Mouse (Mus musculus) yolk sac, embryonic 10.5 days (tissue): Measurements from ENCODE around the gene Pacrg.
A peak's percentile ranks its signal among the peaks of the same experiment; 100 is the strongest.

Source experiments
- DNase-seq: peaks from one replicate; pipeline ENCODE4 v3.0.0-alpha.2; 2017; ENCODE audit warnings: low spot score

The Pacrg gene

DNA sequence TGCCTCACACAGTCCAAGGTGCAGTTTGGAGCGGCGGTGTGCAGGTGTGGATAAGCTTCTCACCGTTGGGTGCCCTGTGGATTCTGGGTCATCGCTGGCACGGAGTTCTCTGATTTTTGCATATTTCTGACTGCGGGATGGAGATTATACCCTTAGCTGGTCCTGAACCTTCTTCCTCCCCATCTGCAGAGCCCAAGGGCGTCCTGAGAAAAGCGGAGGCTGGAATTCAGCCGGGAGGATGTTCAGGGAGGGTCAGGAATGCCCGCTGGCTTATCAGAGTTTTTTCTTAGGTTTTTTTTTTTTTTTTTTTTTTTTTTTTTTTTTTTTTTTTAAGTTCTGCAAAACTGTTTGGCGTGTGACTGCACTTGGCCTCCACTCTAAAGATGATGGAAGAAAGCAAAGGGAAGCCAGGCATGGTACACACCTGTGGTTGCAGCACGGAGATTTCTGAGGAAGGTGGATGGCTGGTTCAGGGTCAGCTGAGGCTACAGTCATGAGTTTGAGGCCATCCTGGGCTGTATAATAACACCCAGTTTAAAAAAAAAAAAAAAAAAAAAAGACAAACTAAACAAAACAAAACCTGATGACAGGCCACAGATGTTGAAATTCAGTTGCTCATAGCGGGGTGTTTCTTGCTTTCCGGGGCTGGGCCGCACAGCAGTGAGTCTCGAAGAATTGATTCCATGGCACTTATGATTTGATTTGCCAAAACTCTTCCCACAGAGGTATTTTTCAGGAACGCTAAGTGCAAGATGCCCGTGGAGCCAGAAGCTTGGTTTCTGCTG lies 467.9 kb downstream of the Pacrg start:
- no peak for DNase-seq

DNA sequence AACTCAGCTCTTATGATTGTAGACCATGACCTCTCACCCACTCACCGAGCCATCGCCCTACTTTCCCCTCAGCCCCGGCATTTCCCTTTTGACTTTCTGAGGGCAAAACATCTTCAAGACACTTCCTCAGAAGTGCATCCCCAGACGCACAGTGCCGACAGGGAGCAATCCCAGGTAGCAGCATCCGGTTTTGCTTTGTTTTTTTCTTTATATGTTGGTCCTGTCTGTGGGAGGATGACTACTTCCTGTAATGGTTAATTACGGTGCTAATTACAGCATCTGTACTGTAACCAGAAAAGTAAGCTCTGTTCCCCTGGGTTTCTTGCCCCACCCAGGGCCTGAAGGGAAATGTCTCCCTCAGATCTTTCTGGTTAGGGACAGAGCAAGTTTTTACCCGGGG lies 468.6 kb downstream of the Pacrg start:
- no peak for DNase-seq

DNA sequence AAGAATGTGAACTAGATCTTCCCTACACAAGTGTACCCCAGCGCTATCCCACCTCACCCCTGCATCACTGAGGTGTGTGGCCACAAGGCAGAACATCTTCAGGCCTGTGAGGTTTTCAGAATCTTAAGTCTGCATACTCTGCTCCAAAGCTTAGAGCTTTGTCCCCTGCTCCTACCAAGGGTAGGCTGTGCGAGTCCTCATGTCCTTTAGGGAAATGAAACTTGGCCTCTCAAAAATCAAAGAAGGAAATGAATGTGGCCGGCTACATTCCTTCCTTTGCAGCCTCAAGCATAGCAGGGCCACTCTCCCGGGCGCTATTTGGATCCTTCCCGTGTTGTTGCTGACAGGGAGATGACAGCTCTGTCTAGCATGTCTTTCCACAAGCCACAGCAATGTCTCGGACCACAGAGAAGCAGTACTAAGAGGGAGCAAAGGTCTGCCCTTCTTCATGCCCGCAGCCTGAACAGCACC lies 469.4 kb downstream of the Pacrg start:
- DNase-seq = no peak

DNA sequence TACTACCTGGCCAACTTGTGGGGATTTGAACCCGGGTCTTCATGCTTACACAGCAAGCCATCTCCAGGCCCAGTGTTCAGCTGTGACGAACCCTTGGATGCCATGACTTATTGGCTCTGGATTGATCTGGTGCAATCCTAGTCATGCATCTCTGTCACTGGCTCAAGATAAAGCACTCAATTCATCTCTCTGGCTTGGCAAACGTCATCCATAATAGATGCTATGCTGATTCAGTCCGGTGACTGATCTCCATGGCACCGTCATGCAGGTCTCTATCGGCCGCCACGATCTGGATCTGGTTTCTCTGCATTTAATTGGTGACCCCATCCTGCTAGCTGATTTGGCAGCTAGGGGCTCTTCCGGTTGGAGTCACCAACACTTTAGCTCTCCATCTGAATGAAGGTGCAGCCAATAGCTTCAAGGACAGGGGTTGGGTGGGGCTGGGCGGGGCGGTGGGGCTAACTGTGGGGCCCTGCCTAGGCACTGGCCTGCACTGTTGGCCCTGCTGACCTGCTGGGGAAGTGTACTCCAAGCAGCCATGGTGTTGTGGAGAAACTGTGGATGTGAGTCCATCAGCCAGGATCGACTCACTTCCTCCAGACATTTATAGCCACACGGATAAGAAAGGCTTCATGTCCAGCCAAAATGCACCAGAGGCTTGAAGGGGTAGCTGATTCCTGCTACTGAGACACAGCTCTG lies 470.0 kb downstream of the Pacrg start:
- no peak for DNase-seq

DNA sequence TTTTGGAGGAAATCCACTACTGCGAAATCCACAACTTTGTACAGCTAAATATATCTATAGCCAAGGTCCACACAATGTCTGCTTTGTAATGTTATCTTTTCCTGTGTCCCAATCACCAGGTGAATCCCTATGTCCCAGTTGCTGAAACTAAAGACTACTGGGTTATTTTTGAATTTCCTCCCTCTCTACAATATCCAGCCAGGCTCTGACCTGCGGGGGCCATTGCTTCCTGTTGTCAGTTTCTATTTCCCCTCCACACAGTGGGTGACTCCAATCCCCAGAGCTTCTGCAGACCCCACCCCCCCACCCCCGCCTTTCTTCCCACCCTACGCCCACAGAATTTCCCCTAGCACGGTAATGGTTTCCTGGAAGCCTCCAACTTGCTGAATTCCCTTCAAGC lies 473.1 kb downstream of the Pacrg start:
- no peak for DNase-seq

DNA sequence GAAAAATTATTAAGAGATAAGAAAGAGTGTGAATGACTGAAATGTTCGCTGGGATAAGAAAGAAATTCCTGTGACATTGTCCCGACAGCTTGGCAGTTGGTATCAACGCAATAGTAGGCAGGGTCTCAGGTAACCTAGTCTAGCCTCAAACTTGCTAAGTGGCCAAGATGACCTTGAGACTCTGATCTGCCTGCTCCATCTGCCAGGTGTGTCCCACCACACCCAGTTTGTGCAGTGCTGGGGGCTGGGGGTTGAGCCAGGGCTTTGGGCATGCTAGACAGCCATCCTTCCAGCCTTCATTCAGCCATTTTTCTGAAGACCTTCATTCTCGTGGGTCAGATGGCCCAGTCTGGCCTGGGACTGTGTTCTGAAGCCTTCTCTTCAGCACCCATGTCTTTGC lies 473.5 kb downstream of the Pacrg start:
- no peak for DNase-seq

DNA sequence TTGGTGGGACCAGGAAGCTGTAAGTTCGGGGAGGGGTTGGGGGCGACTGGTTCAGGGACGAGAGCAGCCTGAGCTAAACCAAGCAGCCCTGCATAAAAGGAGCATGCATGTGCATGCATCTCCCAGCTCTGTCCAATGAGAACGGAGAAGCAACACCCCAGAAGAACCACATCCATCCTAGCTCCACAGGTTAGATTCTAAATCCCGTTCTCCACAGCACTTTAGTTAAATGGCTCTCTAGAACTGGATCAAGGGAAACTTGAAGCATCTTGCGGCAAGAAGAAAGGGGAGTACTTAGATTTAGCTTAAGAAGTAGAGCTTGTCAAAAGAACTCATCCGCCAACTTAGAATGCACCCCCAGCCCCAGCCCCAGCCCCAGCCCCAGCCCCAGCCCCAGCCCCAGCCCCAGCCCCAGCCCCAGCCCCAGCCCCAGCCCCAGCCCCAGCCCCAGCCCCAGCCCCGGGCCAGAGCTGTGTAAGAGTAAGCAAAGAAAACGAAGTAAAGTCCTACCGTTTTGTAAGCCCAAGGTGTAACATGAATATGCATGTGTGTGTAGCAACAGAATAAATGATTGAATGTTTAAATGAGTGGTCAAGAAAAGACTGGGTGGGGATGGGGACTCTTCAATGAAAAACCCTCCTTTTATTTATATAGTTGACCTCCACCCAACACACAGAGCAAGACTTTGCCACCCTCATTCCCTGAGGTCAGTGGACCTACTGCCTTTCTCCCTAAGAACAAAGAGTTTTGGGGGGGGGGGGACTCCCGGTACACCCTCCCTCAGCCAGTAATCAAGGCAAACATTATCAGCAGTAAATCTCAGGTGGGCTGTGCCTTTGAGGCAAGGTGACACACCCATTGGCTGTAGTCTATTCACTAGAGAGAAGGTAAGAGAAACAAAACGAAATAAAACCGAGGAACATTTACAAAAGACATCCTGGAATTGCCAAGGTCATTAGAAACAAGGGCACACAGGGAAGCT lies 474.3 kb downstream of the Pacrg start:
- DNase-seq = no peak

DNA sequence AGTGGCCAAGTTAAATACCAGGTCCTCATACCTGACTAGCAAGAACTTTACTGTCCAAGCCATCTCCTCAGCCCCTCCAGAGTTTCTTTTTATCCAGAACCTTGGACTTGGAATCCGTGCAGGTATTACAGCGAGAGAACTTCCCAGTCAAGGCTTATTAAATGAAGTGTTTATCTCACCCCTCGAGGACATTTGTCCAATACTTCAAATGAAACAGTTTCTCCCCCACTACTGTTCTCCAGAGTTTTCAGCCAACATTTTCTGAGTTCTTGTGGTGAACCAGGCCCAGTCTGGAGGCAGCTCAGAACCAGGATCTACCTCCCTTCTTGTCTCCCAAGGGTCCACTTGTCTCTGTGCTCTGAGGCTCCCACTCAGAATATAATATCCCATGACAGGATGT lies 477.0 kb downstream of the Pacrg start:
- no peak for DNase-seq

DNA sequence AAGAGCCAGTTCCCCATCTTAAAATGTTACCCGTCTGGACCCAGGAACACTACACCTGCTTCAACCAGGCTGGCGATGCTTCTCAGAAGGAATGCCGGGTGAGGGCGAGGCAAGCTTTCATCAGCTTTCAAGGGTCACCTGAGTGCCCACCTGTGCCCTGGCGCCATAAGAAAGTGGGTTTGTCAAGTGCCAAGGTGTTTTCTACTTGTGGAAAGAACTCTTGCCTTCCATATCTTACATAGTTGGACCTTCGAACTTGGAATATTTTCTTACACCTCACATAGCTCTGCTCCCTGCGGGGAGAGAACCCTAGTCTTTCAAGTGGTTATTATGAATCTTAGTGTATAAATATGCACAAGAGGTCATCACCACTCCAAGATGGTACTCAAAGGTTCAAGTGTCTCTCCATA lies 478.2 kb downstream of the Pacrg start:
- DNase-seq = no peak

DNA sequence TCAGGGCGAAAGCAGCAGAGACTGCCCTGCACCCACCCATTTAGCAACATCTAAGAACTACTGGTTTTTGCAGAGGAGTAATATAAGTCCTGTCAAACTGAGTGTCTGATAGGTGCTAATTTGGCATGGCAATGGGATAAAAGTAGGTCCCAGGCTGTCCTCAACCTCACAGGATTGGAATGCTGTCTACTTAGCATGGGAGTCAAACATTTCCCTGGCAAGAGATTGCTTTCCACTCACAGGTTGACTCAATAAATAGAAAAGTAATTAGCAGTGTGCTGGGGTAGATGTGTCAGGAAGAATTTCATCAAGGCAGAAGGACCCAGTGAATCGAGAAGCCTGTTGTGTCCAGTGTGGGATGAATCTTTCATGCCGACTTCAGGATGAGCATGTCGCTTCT lies 479.4 kb downstream of the Pacrg start:
- no peak for DNase-seq

DNA sequence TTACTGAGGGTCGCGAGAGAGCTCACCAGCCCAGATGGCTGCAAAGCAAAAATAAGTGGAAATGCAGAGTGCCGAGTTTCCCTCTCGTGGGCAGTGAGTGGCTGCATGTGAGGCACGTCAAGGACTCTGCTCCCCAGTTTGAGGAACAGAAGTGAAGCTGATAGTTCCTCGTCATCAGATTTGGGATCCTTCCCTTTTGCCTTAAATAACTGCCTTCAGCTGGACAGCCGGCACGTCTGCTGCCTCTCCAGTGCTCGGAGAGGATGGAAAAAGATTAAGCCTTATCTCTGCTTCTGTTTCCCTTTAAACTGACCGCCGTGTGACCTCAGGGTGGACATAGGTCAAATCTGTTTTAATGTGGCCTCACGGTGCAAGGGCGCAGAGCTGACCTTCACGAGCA lies 480.6 kb downstream of the Pacrg start:
- peak; percentile 57 for DNase-seq

DNA sequence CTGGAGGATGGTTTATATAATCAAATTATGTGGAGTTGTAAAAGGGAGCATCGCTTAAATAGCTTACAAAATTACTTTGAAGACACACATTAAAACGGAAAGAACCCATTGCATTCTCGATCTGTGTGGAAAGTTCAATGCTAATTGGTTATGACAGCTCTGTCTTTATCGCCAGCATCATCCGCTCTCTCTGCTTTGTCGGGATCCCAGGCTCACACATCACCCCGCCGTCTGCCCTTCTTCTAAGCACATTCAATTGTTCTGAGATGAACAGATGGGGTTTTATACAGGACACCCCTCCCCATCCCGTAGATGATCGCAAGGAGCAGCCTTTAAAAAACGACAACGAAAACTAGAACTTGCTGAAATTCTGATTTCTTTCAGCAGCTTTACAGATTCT lies 482.8 kb downstream of the Pacrg start:
- no peak for DNase-seq

DNA sequence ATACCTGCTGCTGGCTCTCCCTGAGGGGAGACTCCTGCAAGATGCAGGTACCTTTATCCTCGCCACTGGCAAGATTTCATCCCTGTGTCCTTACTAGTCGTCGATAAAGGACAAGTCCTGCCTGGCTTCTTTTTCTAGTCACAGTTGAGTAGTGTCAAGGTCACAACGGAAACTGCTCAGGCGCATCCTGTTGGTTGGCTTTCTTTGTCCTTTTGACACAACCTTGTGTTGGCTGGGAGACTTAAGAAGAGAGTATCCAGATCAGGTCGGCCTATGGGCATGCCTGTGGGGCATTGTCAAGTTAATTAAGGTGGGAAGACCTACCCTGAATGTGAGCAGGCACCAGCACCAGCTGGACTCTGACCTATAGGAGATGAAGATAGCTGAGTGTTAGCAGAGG lies 483.8 kb downstream of the Pacrg start:
- DNase-seq = no peak

DNA sequence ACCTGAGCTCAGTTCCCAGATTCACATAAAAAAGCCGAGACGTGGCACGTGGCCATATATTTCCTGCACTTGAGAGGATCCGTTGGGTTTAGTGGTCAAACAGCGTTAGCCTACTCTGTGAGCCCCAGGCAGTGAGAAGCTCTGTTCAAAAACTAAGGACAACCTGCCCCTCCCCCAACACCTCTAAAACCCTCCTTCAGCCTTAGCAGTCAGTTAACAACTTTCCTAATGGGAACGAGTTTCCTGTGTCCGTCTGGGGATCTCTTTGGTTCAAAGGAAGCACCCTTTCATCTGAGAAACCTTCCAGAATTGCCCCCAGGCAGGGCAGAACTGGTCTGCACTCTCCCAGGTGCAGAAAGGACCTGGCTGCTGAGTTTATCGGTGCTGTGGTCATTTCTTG lies 484.4 kb downstream of the Pacrg start:
- no peak for DNase-seq
